Mouse (Mus musculus) neural tube, embryonic 12.5 days (tissue): ENCODE measurements around the gene Dnajb5. TPM values are rescaled to one million over a fixed set of nuclear protein-coding genes. Genes with fewer than 3 reads are reported as not detected.
"Not testable (repeated sequence)": the region's sequence is repeated elsewhere in the genome, so short reads cannot be mapped to it uniquely, and the experiment has no call there.

Experiments used
- ATAC-seq: fragments of 200-750 bp; cut with Nextera tagmentation; 2 replicates; pipeline ENCODE4 v1.8.0; 2017; ENCODE audit warnings: low read depth, mild to moderate bottlenecking, moderate TSS enrichment, moderate library complexity; ENCODE audit not compliant: low FRiP score
- H3K27ac ChIP-seq: fragments of 300-500 bp; sonication (generic); 2 replicates; pipeline ENCODE4 v1.5.1; 2016
- H3K27me3 ChIP-seq: fragments of 300-500 bp; sonication (generic); replicated peaks from 2 replicates; pipeline ENCODE4 v1.6.1; 2016; ENCODE audit warnings: mild to moderate bottlenecking
- H3K36me3 ChIP-seq: fragments of 300-500 bp; sonication (generic); 2 replicates; pipeline ENCODE4 v1.6.1; 2016; ENCODE audit warnings: mild to moderate bottlenecking
- H3K4me1 ChIP-seq: fragments of 300-500 bp; sonication (generic); 2 replicates; pipeline ENCODE4 v1.6.1; 2016
- H3K4me2 ChIP-seq: fragments of 300-500 bp; sonication (generic); replicated peaks from 2 replicates; pipeline ENCODE4 v1.6.1; 2016; ENCODE audit warnings: mild to moderate bottlenecking
- H3K4me3 ChIP-seq: fragments of 300-500 bp; sonication (generic); 2 replicates; pipeline ENCODE4 v1.5.1; 2016
- H3K9ac ChIP-seq: fragments of 300-500 bp; sonication (generic); 2 replicates; pipeline ENCODE4 v1.6.1; 2016; ENCODE audit warnings: mild to moderate bottlenecking
- H3K9me3 ChIP-seq: fragments of 300-500 bp; sonication (generic); 2 replicates; pipeline ENCODE4 v1.6.1; 2016; ENCODE audit warnings: mild to moderate bottlenecking
- WGBS: fragments of 180-500 bp; shearing (Covaris S2); methylation state at CpG from one replicate; pipeline ENCODE4 v1.1.7; 2016; 5-methylcytosine and 5-hydroxymethylcytosine counted together
- polyA plus RNA-seq: library from polyadenylated mRNA; unstranded; fragments of >200 nt; fragmentation: Nextera tagmentation; extraction: Ambion mirVana; gene quantifications from 2 replicates; pipeline ENCODE4 v1.2.1, GENCODE M21; 2016

Gene Dnajb5
- polyA plus RNA-seq, 1 experiment from 2014 or later: 33.6 TPM

DNA sequence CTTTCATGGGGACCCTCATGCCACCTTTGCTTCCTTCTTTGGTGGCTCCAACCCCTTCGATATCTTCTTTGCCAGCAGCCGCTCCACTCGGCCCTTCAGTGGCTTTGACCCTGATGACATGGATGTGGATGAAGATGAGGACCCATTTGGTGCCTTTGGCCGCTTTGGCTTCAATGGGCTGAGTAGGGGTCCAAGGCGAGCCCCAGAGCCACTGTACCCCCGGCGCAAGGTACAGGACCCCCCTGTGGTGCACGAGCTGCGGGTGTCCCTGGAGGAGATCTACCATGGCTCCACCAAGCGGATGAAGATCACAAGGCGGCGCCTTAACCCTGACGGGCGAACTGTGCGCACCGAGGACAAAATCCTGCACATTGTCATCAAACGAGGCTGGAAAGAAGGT is 7.0 kb downstream of the Dnajb5 start:
- Histone ChIP-seq H3K36me3 (peaks cover 37% of the 10 kb centered on the region), H3K27me3 (no peaks in the 10 kb centered on the region), H3K4me3 (no peak overlapping the region), H3K4me1 (peaks cover 35% of the 10 kb centered on the region), H3K27ac (no peak overlapping the region), H3K9ac (no peak overlapping the region), H3K4me2 (no peak overlapping the region), H3K9me3 (no peaks in the 10 kb centered on the region)
- 96% methylated on average over 17 of the region's 17 CpGs for WGBS
- no peak for ATAC-seq

DNA sequence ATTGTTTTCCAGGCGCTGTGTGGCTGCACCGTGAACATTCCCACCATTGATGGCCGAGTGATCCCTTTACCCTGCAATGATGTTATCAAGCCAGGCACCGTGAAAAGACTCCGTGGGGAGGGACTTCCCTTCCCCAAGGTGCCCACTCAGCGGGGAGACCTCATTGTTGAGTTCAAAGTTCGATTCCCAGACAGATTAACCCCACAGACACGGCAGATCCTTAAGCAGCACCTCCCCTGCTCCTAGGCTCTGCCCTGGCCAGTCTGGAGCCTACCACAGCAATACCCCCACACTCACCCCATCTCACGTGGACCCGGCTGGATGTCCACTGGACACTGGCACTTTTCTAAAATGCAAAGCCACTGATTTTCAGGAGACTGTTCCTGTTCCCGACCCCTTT is 7.7 kb downstream of the Dnajb5 start:
- WGBS: 87% methylated on average over 11 of the region's 11 CpGs
- peaks cover 37% of the 10 kb centered on the region for H3K36me3 ChIP-seq
- H3K4me2 ChIP-seq: no peak overlapping the region
- H3K27ac ChIP-seq: no peak overlapping the region
- H3K27me3 ChIP-seq: no peaks in the 10 kb centered on the region
- no peaks in the 10 kb centered on the region for H3K9me3 ChIP-seq
- H3K4me1 ChIP-seq: peaks cover 28% of the 10 kb centered on the region
- no peak overlapping the region for H3K9ac ChIP-seq
- H3K4me3 ChIP-seq: no peak overlapping the region
- ATAC-seq: no peak

DNA sequence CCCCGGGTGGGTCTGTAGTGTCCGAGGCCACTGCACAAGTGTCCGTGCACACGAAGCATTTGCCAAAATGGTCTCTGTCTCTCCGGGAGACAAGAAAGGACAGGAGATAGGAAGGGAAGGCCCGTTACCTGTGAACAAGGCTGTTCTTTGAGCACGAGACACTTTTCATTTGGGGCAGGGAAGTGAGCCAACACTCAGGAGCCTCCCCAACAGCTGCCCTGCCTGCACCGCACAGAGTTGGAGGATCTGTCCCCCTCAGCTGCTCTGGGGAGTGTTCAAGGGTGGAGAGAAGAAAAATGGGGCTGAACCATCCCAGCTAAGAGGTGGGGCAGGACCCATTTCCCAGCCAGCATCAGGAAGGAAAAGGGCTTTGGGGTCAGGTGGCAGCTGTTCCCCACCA is 8.4 kb downstream of the Dnajb5 start:
- no peak overlapping the region for H3K4me3 ChIP-seq
- H3K4me1 ChIP-seq: peaks cover 21% of the 10 kb centered on the region
- H3K27me3 ChIP-seq: no peaks in the 10 kb centered on the region
- no peak overlapping the region for H3K9ac ChIP-seq
- H3K9me3 ChIP-seq: no peaks in the 10 kb centered on the region
- 92% methylated on average over 8 of the region's 8 CpGs for WGBS
- no peak for ATAC-seq
- no peak overlapping the region for H3K27ac ChIP-seq
- no peak overlapping the region for H3K4me2 ChIP-seq
- peaks cover 37% of the 10 kb centered on the region for H3K36me3 ChIP-seq

DNA sequence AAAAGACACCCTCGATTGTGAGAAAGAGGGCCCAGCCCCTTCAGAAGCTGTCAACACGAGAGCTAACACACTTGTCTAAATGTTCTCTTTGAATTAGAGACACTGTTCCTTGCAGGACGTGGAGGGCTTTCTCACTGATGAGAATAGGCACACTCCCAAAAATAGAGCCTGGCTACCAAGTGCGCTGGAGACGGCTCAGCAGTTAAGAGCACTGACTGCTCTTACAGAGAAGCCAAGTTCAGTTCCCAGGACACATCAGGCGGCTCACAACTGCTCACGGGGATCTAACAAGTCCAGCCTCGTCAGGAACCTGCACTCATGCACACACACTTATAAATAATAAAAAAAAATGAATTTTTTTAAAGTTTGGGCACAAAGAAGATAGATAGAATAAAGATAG is 9.3 kb downstream of the Dnajb5 start:
- H3K9ac ChIP-seq: no peak overlapping the region
- no peak for ATAC-seq
- no peaks in the 10 kb centered on the region for H3K9me3 ChIP-seq
- H3K4me1 ChIP-seq: peaks cover 11% of the 10 kb centered on the region
- H3K4me3 ChIP-seq: no peak overlapping the region
- H3K4me2 ChIP-seq: no peak overlapping the region
- peaks cover 37% of the 10 kb centered on the region for H3K36me3 ChIP-seq
- no peaks in the 10 kb centered on the region for H3K27me3 ChIP-seq
- WGBS: 79% methylated on average over 8 of the region's 8 CpGs
- H3K27ac ChIP-seq: no peak overlapping the region

DNA sequence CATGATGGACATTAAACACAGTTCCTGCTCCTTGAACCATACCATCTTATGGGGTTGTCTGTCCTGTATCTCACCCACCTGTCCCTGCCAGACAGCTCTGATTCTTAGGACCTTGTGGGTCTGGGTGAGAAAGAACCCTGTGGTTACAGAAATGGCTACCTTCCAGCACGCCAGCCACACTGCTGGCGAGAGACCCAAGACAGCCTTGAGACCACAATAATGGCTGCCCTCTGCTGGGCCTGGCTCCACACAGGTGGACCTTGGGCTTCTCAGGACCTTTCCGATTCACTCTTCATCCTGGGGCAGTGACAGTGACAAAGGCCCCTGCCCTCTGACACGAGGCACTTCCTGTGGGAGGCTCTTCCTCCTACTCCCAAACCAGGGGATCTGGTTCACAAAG is 9.8 kb downstream of the Dnajb5 start:
- no peak for ATAC-seq
- Histone ChIP-seq H3K4me3 (no peak overlapping the region), H3K9me3 (no peaks in the 10 kb centered on the region), H3K4me1 (peaks cover 8% of the 10 kb centered on the region), H3K4me2 (no peak overlapping the region), H3K27me3 (no peaks in the 10 kb centered on the region), H3K9ac (no peak overlapping the region), H3K27ac (no peak overlapping the region), H3K36me3 (peaks cover 37% of the 10 kb centered on the region)
- 72% methylated on average over 4 of the region's 4 CpGs for WGBS

DNA sequence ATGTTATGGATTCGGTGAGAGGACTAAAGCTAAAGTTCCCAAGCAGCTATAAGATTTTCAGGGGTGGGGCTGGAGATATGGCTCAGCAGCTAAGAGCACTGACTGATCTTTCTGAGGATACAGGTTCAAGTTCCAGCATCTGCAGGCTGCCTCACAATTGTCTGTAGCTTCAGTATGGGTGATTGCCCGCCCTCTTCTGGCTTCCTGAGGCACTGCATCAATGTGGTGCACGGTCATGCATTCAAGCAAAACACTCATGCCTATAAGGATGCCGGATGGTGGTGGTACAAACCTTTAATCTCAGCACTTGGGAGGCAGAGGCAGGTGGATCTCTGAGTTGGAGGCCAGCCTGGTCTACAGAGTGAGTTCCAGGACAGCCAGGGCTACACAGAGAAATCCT is 12.0 kb downstream of the Dnajb5 start:
- no peak overlapping the region for H3K9ac ChIP-seq
- H3K36me3 ChIP-seq: peaks cover 21% of the 10 kb centered on the region
- H3K27me3 ChIP-seq: no peaks in the 10 kb centered on the region
- H3K4me2 ChIP-seq: no peak overlapping the region
- no peaks in the 10 kb centered on the region for H3K9me3 ChIP-seq
- H3K4me1 ChIP-seq: no peaks in the 10 kb centered on the region; the same call in 1 of the 2 replicates
- WGBS: 31% methylated on average over 4 of the region's 4 CpGs
- no peak overlapping the region for H3K27ac ChIP-seq
- H3K4me3 ChIP-seq: no peak overlapping the region
- ATAC-seq: no peak

DNA sequence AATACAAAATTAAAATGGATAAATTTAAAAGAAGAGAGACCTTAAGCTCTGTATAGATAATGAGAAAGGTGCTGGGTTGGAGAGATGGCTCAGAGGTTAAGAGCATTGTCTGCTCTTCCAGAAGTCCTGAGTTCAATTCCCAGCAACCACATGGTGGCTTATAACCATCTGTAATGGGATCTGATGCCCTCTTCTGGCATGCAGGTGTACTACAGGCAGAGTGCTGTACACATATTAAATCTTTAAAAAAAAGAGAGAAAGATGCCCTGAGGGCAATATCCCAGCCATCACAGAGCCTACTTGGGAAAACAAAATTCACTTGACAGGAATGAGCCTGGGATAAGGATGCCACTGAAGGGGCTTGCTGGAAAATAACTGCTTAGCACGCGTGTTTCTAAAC is 13.9 kb downstream of the Dnajb5 start:
- no peak overlapping the region for H3K27ac ChIP-seq
- H3K4me2 ChIP-seq: no peak overlapping the region
- ATAC-seq: no peak
- 100% methylated on average over 2 of the region's 2 CpGs for WGBS
- H3K9me3 ChIP-seq: no peaks in the 10 kb centered on the region
- H3K27me3 ChIP-seq: no peaks in the 10 kb centered on the region
- peaks cover 2% of the 10 kb centered on the region for H3K36me3 ChIP-seq
- no peaks in the 10 kb centered on the region; the same call in 1 of the 2 replicates for H3K4me1 ChIP-seq
- H3K4me3 ChIP-seq: no peak overlapping the region
- no peak overlapping the region for H3K9ac ChIP-seq

DNA sequence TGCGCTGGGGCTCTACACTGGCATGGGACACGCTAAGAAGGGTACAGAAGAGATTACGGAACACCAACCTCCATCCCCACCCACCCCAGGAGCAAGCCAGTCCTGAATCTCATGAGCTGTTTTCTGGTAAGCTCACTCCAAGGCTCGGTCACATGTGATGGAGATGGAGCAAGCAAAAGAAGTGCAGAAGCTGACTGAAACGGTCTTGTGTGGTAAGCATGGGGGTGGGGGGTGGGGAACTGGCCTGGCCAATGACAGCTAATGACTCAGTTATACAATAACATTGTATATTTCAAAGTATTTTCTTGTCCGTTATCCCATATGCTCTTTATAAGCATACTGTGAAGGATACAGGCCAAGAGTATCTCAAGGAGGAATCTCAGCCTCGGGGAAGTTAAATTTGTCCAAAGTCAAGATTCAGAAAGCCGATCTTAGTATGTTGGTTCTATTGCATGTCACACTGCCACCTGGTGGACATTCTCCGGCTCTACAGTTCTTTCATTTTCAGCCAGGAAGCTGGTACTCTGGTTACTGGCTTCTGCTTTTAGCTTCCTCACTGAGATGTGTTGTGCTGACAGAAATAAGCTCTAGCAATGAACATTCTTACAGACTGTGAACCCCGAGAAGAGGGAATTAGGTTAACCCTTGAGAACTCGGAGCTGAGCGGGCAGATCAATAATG is 15.6 kb downstream of the Dnajb5 start:
- no peak overlapping the region for H3K4me3 ChIP-seq
- ATAC-seq: no peak
- no peaks in the 10 kb centered on the region for H3K9me3 ChIP-seq
- H3K4me1 ChIP-seq: no peaks in the 10 kb centered on the region; the same call in 1 of the 2 replicates
- H3K27ac ChIP-seq: no peak overlapping the region
- no peaks in the 10 kb centered on the region for H3K36me3 ChIP-seq
- H3K9ac ChIP-seq: no peak overlapping the region
- peak overlapping the region; percentile 43 for H3K4me2 ChIP-seq
- WGBS: 17% methylated on average over 12 of the region's 12 CpGs
- no peaks in the 10 kb centered on the region for H3K27me3 ChIP-seq

DNA sequence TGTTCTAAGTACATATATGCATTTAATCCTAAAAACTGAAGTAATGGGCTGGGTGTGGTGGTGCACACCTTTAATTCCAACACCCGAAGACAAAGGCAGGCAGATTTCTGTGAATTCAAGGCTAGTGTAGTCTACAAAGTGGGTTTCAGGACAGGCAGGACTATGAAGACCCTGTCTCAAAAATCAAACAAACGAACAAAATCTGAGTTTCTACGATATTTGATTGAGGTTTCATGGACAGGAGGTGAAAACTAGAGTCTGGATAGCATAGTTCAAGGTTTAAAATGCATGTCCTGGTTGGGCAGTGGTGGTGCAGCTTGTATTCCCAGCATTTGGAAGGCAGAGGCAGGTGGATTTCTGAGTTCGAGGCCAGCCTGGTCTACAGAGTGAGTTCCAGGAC is 19.7 kb downstream of the Dnajb5 start, which contains the start of gene 1700022I11Rik:
Gene 1700022I11Rik (plus strand): TSS at position 301 of the 400 bp plus-strand sequence.
- WGBS: 93% methylated on average over 4 of the region's 4 CpGs
- Histone ChIP-seq H3K36me3 (no peaks in the 10 kb centered on the region), H3K4me3 (no peak within 1 kb of the TSS), H3K4me2 (no peak within 1 kb of the TSS), H3K4me1 (no peaks in the 10 kb centered on the region; the same call in 1 of the 2 replicates), H3K27me3 (no peaks in the 10 kb centered on the region), H3K9ac (no peak within 1 kb of the TSS), H3K9me3 (no peaks in the 10 kb centered on the region), H3K27ac (no peak within 1 kb of the TSS)
- ATAC-seq: no peak

DNA sequence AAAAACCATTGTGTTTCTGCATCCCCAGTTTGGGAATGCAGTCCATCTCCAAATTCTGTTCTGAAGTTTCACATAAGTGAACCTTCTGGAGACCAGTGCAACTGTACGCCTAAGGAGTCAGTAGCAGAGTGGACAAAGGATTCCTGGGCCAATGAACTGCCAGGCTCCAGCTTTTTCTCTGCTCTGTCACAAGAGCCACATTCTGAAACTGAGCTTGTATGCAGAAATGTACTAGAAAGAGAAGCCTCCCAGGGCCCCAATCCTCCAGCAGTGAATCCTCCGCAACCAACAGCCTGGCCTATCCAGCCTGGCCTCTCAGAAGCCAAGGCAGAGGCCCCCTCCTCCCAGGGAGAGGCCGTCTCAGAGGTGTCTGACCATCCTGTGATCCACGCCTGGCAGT is 23.3 kb downstream of the Dnajb5 start:
- no peak for ATAC-seq
- H3K4me2 ChIP-seq: no peak overlapping the region
- H3K4me1 ChIP-seq: no peaks in the 10 kb centered on the region
- no peak overlapping the region for H3K4me3 ChIP-seq
- peaks cover 11% of the 10 kb centered on the region for H3K36me3 ChIP-seq
- WGBS: 79% methylated on average over 4 of the region's 4 CpGs
- H3K9me3 ChIP-seq: no peaks in the 10 kb centered on the region
- no peak overlapping the region for H3K9ac ChIP-seq
- H3K27ac ChIP-seq: no peak overlapping the region
- no peaks in the 10 kb centered on the region for H3K27me3 ChIP-seq

DNA sequence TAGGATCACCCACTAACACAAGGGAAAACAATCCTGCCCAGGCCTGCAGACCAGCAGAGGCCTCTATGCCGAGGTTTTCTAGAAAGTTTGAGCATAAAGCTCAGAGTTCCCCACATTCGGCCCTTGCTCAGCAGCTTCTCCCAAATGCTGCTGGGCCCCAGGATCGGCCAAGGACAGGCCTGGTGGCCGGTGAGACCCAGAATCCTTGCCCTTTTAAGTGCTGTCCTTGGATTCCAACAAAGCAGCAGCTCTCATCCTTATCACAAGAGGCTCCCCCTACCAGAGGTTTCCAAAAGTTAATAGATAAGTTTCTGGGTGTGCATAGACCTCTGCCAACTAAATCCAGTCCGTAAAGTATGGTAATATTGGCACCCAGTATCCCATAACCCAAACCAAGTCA is 24.3 kb downstream of the Dnajb5 start:
- H3K4me3 ChIP-seq: no peak overlapping the region
- no peak overlapping the region for H3K4me2 ChIP-seq
- no peak overlapping the region for H3K9ac ChIP-seq
- H3K36me3 ChIP-seq: peaks cover 19% of the 10 kb centered on the region
- H3K4me1 ChIP-seq: no peaks in the 10 kb centered on the region
- no peaks in the 10 kb centered on the region for H3K27me3 ChIP-seq
- ATAC-seq: no peak
- 84% methylated on average over 5 of the region's 5 CpGs for WGBS
- H3K27ac ChIP-seq: no peak overlapping the region
- H3K9me3 ChIP-seq: no peaks in the 10 kb centered on the region

DNA sequence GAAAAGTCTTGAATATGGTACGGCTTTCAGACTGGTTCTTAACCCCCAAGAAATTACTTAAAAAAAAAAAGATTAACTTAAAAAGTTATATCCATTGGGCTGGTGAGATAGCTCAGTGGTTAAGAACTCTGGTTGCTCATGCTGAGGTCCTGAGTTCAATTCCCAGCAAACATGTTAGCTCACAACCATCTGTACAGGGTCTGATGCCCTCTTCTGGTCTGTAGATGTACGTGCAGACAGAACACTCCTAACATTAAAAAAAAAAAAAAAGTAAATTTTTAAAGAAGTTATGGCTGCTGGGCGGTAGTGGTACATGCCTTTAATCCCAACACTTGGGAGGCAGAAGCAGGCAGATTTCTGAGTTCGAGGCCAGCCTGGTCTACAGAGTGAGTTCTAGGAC is 28.4 kb downstream of the Dnajb5 start:
- Histone ChIP-seq H3K36me3 (peaks cover 52% of the 10 kb centered on the region), H3K27me3 (no peaks in the 10 kb centered on the region), H3K4me3 (no peak overlapping the region), H3K4me1 (no peaks in the 10 kb centered on the region), H3K27ac (no peak overlapping the region), H3K9ac (no peak overlapping the region), H3K4me2 (no peak overlapping the region), H3K9me3 (no peaks in the 10 kb centered on the region)
- ATAC-seq: no peak
- 94% methylated on average over 4 of the region's 4 CpGs for WGBS

DNA sequence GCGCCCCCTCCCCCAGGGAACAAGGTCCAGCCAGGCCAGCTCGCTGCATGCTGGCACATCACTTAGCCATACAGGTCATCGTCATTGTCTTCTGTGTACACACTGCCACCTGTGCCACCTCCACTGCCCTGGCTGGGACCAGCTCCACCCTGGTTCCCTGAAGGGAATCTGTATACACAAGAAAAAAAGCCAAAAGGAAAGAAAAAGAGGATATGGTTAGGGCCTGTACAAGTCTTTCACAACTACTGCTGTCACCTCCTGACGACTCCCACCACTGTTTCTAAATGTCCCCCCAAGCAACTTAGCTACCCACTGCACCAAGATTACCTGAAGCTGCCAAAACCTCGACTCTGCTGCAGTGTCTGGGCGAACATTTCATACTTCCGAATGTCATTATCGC is 30.9 kb downstream of the Dnajb5 start:
- not testable (repeated sequence) for H3K9ac ChIP-seq
- WGBS: 91% methylated on average over 8 of the region's 8 CpGs

More for the DNA sequence above, 30.9 kb downstream of the Dnajb5 start:
- not testable (repeated sequence) for H3K27ac ChIP-seq, H3K4me2 ChIP-seq, H3K27me3 ChIP-seq, H3K4me3 ChIP-seq, H3K9me3 ChIP-seq, H3K4me1 ChIP-seq, ATAC-seq
- H3K36me3 ChIP-seq: peaks cover 76% of the 10 kb centered on the region
